Mouse (Mus musculus) liver, embryonic 15.5 days (tissue): ENCODE measurements at regions not wholly inside any gene's neighbourhood (a gene's known extent, or its start where the extent isn't known, plus 50 kb on each side); places are given as distances from the start of the nearest gene placed in this dataset.

Experiments
- ATAC-seq: fragments of 200-750 bp; cut with Nextera tagmentation; 2 replicates; pipeline ENCODE4 v1.8.0; 2017; ENCODE audit warnings: moderate number of reproducible peaks, mild to moderate bottlenecking, moderate library complexity; ENCODE audit not compliant: insufficient read depth
- H3K27ac ChIP-seq: fragments of 300-500 bp; sonication (generic); replicated peaks from 2 replicates; pipeline ENCODE4 v1.5.1; 2015; ENCODE audit warnings: mild to moderate bottlenecking, inconsistent platforms
- H3K27me3 ChIP-seq: fragments of 300-500 bp; sonication (generic); 2 replicates; pipeline ENCODE4 v1.6.1; 2015; ENCODE audit warnings: mild to moderate bottlenecking, inconsistent platforms
- H3K36me3 ChIP-seq: fragments of 300-500 bp; sonication (generic); replicated peaks from 2 replicates; pipeline ENCODE4 v1.6.1; 2015; ENCODE audit warnings: moderate library complexity, mild to moderate bottlenecking, inconsistent platforms
- H3K4me1 ChIP-seq: fragments of 300-500 bp; sonication (generic); replicated peaks from 2 replicates; pipeline ENCODE4 v1.6.1; 2015; ENCODE audit warnings: inconsistent platforms
- H3K4me2 ChIP-seq: fragments of 300-500 bp; sonication (generic); 2 replicates; pipeline ENCODE4 v1.6.1; 2015; ENCODE audit warnings: moderate library complexity, mild to moderate bottlenecking, inconsistent platforms
- H3K4me3 ChIP-seq: fragments of 300-500 bp; sonication (generic); replicated peaks from 2 replicates; pipeline ENCODE4 v1.5.1; 2015; ENCODE audit warnings: mild to moderate bottlenecking, inconsistent platforms
- H3K9ac ChIP-seq: fragments of 300-500 bp; sonication (generic); 2 replicates; pipeline ENCODE4 v1.6.1; 2015; ENCODE audit warnings: moderate library complexity, mild to moderate bottlenecking, inconsistent platforms
- H3K9me3 ChIP-seq: fragments of 300-500 bp; sonication (generic); replicated peaks from 2 replicates; pipeline ENCODE4 v1.6.1; 2016; ENCODE audit warnings: inconsistent platforms
- WGBS: fragments of 180-500 bp; shearing (Covaris S2); methylation state at CpG from one replicate; pipeline ENCODE4 v1.1.7; 2015; ENCODE audit warnings: mixed read lengths; ENCODE audit not compliant: insufficient replicate concordance; 5-methylcytosine and 5-hydroxymethylcytosine counted together

GRCm38 (mm10) chr2:114259539-114259938, 58.3 kb upstream of the Zfp770 start:
- Histone ChIP-seq H3K27me3 (no peaks in the 10 kb centered on the region), H3K27ac (no peak overlapping the region), H3K36me3 (no peaks in the 10 kb centered on the region), H3K4me2 (no peak overlapping the region), H3K9ac (no peak overlapping the region), H3K4me1 (no peaks in the 10 kb centered on the region), H3K9me3 (no peaks in the 10 kb centered on the region), H3K4me3 (no peak overlapping the region)
- 44% methylated on average over 4 of the region's 4 CpGs for WGBS
- ATAC-seq = no peak
